Mouse (Mus musculus) midbrain, embryonic 10.5 days (tissue): ENCODE measurements around the gene Klhl29. TPM values are rescaled to one million over a fixed set of nuclear protein-coding genes. Genes with fewer than 3 reads are reported as not detected.
A peak's percentile ranks its signal among the peaks of the same experiment; 100 is the strongest.

Experiments used
- DNase-seq: peaks from one replicate; pipeline ENCODE4 v3.0.0-alpha.2; 2017; ENCODE audit warnings: low spot score
- H3K27ac ChIP-seq: fragments of 300-500 bp; sonication (generic); replicated peaks from 2 replicates; pipeline ENCODE4 v1.5.1; 2016; ENCODE audit warnings: mild to moderate bottlenecking
- H3K27me3 ChIP-seq: fragments of 300-500 bp; sonication (generic); 2 replicates; pipeline ENCODE4 v1.6.1; 2016; ENCODE audit warnings: low read depth, mild to moderate bottlenecking; ENCODE audit not compliant: poor library complexity, severe bottlenecking
- H3K36me3 ChIP-seq: fragments of 300-500 bp; sonication (generic); 2 replicates; pipeline ENCODE4 v1.6.1; 2016; ENCODE audit warnings: mild to moderate bottlenecking, moderate library complexity
- H3K4me1 ChIP-seq: fragments of 300-500 bp; sonication (generic); 2 replicates; pipeline ENCODE4 v1.6.1; 2016
- H3K4me3 ChIP-seq: fragments of 300-500 bp; sonication (generic); 2 replicates; pipeline ENCODE4 v1.5.1; 2016; ENCODE audit warnings: mild to moderate bottlenecking, moderate library complexity
- H3K9me3 ChIP-seq: fragments of 300-500 bp; sonication (generic); replicated peaks from 2 replicates; pipeline ENCODE4 v1.6.1; 2016; ENCODE audit warnings: mild to moderate bottlenecking
- WGBS: fragments of 180-500 bp; shearing (Covaris S2); methylation state at CpG from one replicate; pipeline ENCODE4 v1.1.7; 2016; 5-methylcytosine and 5-hydroxymethylcytosine counted together
- polyA plus RNA-seq: library from polyadenylated mRNA; unstranded; fragments of >200 nt; fragmentation: Nextera tagmentation; extraction: Ambion mirVana; gene quantifications from 2 replicates; pipeline ENCODE4 v1.2.1, GENCODE M21; 2016

The Klhl29 gene
- polyA plus RNA-seq, 1 experiment from 2014 or later: 0.85 TPM

GRCm38 (mm10) chr12:5162672-5163071, 212.8 kb downstream of the Klhl29 start:
- Histone ChIP-seq H3K36me3 (no peaks in the 10 kb centered on the region), H3K27ac (no peak overlapping the region), H3K4me1 (no peaks in the 10 kb centered on the region), H3K9me3 (no peaks in the 10 kb centered on the region), H3K27me3 (no peaks in the 10 kb centered on the region), H3K4me3 (no peak overlapping the region)
- DNase-seq: no peak
- WGBS: 92% methylated on average over 6 of the region's 6 CpGs

- H3K4me1 ChIP-seq: no peaks in the 10 kb centered on the region
- 89% methylated on average over 4 of the region's 4 CpGs for WGBS
- H3K4me3 ChIP-seq: no peak overlapping the region
- no peaks in the 10 kb centered on the region for H3K36me3 ChIP-seq
- no peaks in the 10 kb centered on the region for H3K27me3 ChIP-seq
- no peaks in the 10 kb centered on the region for H3K9me3 ChIP-seq
- no peak for DNase-seq
- H3K27ac ChIP-seq: no peak overlapping the region
Observed at GRCm38 (mm10) chr12:5161631-5162030, 213.9 kb downstream of the Klhl29 start.

GRCm38 (mm10) chr12:5157931-5158481, 217.5 kb downstream of the Klhl29 start:
- 91% methylated on average over 5 of the region's 5 CpGs for WGBS

GRCm38 (mm10) chr12:5157021-5157681, 218.3 kb downstream of the Klhl29 start:
- Histone ChIP-seq H3K4me3 (no peak overlapping the region), H3K4me1 (peaks cover 2% of the 10 kb centered on the region), H3K27ac (no peak overlapping the region), H3K27me3 (no peaks in the 10 kb centered on the region), H3K9me3 (no peaks in the 10 kb centered on the region), H3K36me3 (no peaks in the 10 kb centered on the region)
- DNase-seq: no peak
- WGBS: 84% methylated on average over 6 of the region's 6 CpGs

More at GRCm38 (mm10) chr12:5157931-5158481, 217.5 kb downstream of the Klhl29 start:
- no peak overlapping the region for H3K27ac ChIP-seq
- DNase-seq: no peak
- H3K27me3 ChIP-seq: no peaks in the 10 kb centered on the region
- no peaks in the 10 kb centered on the region for H3K36me3 ChIP-seq
- H3K9me3 ChIP-seq: no peaks in the 10 kb centered on the region
- H3K4me3 ChIP-seq: no peak overlapping the region
- no peaks in the 10 kb centered on the region for H3K4me1 ChIP-seq

GRCm38 (mm10) chr12:5155177-5155576, 220.3 kb downstream of the Klhl29 start:
- H3K4me1 ChIP-seq: peaks cover 14% of the 10 kb centered on the region
- H3K9me3 ChIP-seq: no peaks in the 10 kb centered on the region
- H3K27me3 ChIP-seq: no peaks in the 10 kb centered on the region
- DNase-seq: no peak
- H3K36me3 ChIP-seq: no peaks in the 10 kb centered on the region
- no peak overlapping the region for H3K4me3 ChIP-seq
- WGBS: 86% methylated on average over 3 of the region's 3 CpGs
- no peak overlapping the region for H3K27ac ChIP-seq

- WGBS: 19% methylated on average over 10 of the region's 10 CpGs
- H3K9me3 ChIP-seq: no peaks in the 10 kb centered on the region
- peaks cover 14% of the 10 kb centered on the region for H3K4me1 ChIP-seq
- peak; percentile 47 for DNase-seq
- H3K4me3 ChIP-seq: no peak overlapping the region
- peak overlapping the region; percentile 39; the same call in 1 of the 2 replicates for H3K27ac ChIP-seq
- H3K36me3 ChIP-seq: no peaks in the 10 kb centered on the region
- no peaks in the 10 kb centered on the region for H3K27me3 ChIP-seq
Observed at GRCm38 (mm10) chr12:5151859-5152258, 223.6 kb downstream of the Klhl29 start.

GRCm38 (mm10) chr12:5147346-5148035, 228.0 kb downstream of the Klhl29 start:
- no peaks in the 10 kb centered on the region for H3K36me3 ChIP-seq
- no peaks in the 10 kb centered on the region for H3K9me3 ChIP-seq
- H3K27ac ChIP-seq: no peak overlapping the region
- H3K27me3 ChIP-seq: no peaks in the 10 kb centered on the region
- H3K4me3 ChIP-seq: no peak overlapping the region
- H3K4me1 ChIP-seq: peaks cover 40% of the 10 kb centered on the region
- 81% methylated on average over 5 of the region's 5 CpGs for WGBS
- no peak for DNase-seq

GRCm38 (mm10) chr12:5143903-5144781, 231.3 kb downstream of the Klhl29 start:
- H3K27me3 ChIP-seq: no peaks in the 10 kb centered on the region
- H3K36me3 ChIP-seq: no peaks in the 10 kb centered on the region
- H3K27ac ChIP-seq: peak overlapping the region; percentile 55
- H3K4me3 ChIP-seq: no peak overlapping the region
- WGBS: 46% methylated on average over 5 of the region's 5 CpGs
- peaks cover 31% of the 10 kb centered on the region for H3K4me1 ChIP-seq
- no peaks in the 10 kb centered on the region for H3K9me3 ChIP-seq
- no peak for DNase-seq

GRCm38 (mm10) chr12:5143224-5143623, 232.3 kb downstream of the Klhl29 start:
- H3K4me3 ChIP-seq: no peak overlapping the region
- no peaks in the 10 kb centered on the region for H3K36me3 ChIP-seq
- no peak for DNase-seq
- H3K9me3 ChIP-seq: no peaks in the 10 kb centered on the region
- no peaks in the 10 kb centered on the region for H3K27me3 ChIP-seq
- 71% methylated on average over 5 of the region's 5 CpGs for whole genome bisulfite sequencing
- peaks cover 31% of the 10 kb centered on the region for H3K4me1 ChIP-seq
- no peak overlapping the region for H3K27ac ChIP-seq

GRCm38 (mm10) chr12:5142776-5143175, 232.7 kb downstream of the Klhl29 start:
- H3K27me3 ChIP-seq: no peaks in the 10 kb centered on the region
- no peak overlapping the region for H3K4me3 ChIP-seq
- no peaks in the 10 kb centered on the region for H3K36me3 ChIP-seq
- H3K27ac ChIP-seq: no peak overlapping the region
- H3K4me1 ChIP-seq: peaks cover 31% of the 10 kb centered on the region
- WGBS: 3% methylated on average over 3 of the region's 3 CpGs
- DNase-seq: peak; percentile 85
- H3K9me3 ChIP-seq: no peaks in the 10 kb centered on the region

- H3K27me3 ChIP-seq: no peaks in the 10 kb centered on the region
- no peak for DNase-seq
- no peak overlapping the region for H3K4me3 ChIP-seq
- no peak overlapping the region for H3K27ac ChIP-seq
- H3K9me3 ChIP-seq: no peaks in the 10 kb centered on the region
- peaks cover 31% of the 10 kb centered on the region for H3K4me1 ChIP-seq
- H3K36me3 ChIP-seq: peaks cover 5% of the 10 kb centered on the region; the same call in 1 of the 2 replicates
- 75% methylated on average over 4 of the region's 4 CpGs for WGBS
Observed at GRCm38 (mm10) chr12:5141040-5141439, 234.4 kb downstream of the Klhl29 start.

- H3K4me3 ChIP-seq: no peak overlapping the region
- H3K4me1 ChIP-seq: peaks cover 23% of the 10 kb centered on the region
- no peaks in the 10 kb centered on the region for H3K27me3 ChIP-seq
- no peaks in the 10 kb centered on the region for H3K9me3 ChIP-seq
- WGBS: 85% methylated on average over 4 of the region's 4 CpGs
- peaks cover 5% of the 10 kb centered on the region; the same call in 1 of the 2 replicates for H3K36me3 ChIP-seq
- no peak for DNase-seq
- H3K27ac ChIP-seq: no peak overlapping the region
Observed at GRCm38 (mm10) chr12:5139302-5139701, 236.2 kb downstream of the Klhl29 start.
